Mouse (Mus musculus): ENCODE measurements around the gene Nos3. TPM values are rescaled to one million over a fixed set of nuclear protein-coding genes. Genes with fewer than 3 reads are reported as not detected.

Nos3 gene
- polyA plus RNA-seq, 1 experiment = 10.1 TPM

DNA sequence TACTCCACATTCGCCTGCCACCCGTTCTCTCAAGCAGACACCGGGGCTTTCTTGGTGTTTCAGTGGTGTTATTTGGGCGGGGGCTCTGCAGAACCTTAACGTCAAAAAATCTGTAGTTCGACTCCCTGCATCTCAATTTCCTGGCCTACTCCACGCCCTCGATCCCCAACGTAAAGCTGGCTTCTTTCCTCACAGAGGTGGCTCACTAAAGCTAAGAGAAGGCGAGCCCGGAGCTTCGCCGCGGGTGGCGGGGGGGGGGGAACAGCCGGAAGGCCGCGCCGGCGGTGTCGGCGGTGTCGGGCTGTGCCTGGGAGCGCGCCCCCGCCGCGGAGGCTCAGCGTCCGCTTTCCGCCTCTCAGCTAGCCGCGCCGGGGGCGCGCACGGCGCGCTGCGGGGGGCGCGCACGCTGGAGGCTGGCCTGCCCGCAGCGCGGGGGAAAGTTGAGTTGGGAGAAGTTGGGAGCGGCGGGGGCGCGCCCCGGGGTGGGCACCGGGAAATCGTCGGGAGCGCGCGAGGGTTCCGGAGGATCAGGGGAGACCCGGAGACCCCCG lies 60.3 kb downstream of the Nos3 start:
- DNase-seq (ENCODE audit: extremely low spot score in 1 of 2, low spot score in 1 of 2) = peak in 1 of 2 experiments; percentile 61

DNA sequence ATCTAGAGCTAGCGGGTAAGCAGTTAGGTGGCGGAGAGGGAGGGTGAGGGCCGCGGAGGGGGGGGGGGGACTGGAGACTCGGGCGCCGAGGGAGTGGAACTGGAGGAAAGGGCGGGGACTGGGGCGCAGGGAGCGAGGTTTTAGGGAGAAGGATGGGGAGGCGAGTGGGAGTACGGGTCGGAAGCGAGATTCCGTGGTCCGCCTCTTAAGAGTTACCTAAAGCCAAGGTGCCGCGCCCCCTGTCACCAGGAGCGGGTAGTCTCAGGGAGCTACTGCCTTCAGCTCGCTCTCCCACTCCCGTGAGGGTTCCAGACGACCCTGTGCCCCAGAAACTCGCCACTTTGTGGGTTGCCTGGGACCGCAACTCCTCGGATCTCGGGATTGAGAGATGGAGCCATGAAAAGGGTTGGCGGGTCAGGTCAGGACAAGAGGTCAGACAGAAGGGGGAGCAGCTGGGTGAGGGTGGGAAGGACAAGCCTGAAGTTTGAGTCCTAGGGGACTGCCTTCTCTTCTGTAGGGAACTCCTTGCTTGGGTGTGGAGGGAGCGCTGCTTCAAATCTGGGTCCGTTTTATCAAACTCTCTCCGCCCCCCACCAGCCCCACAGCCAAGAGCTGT lies 60.9 kb downstream of the Nos3 start:
- peak in 1 of 2 experiments; percentile 38 for DNase-seq (ENCODE audit: extremely low spot score in 1 of 2, low spot score in 1 of 2)

DNA sequence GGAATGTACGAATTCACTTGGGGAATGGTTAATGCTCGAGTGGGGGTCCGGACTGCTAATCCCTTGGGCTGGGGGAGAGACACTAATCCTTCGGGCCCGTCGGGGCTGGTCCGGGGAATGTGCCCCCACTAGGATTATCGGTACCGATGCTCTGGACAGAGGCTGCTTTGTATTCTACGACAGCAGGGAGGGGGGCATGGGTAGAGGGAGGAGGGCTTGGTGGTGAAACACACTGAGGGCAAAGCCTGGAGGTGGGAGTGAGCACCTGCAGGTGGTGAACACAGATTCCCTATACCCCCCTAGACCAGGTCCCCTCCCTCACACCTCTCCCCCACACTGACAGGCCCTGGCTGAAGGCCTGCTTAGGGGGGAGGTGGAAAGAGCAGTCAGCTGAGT lies 61.4 kb downstream of the Nos3 start:
- DNase-seq (ENCODE audit: extremely low spot score in 1 of 2, low spot score in 1 of 2) = no peak

DNA sequence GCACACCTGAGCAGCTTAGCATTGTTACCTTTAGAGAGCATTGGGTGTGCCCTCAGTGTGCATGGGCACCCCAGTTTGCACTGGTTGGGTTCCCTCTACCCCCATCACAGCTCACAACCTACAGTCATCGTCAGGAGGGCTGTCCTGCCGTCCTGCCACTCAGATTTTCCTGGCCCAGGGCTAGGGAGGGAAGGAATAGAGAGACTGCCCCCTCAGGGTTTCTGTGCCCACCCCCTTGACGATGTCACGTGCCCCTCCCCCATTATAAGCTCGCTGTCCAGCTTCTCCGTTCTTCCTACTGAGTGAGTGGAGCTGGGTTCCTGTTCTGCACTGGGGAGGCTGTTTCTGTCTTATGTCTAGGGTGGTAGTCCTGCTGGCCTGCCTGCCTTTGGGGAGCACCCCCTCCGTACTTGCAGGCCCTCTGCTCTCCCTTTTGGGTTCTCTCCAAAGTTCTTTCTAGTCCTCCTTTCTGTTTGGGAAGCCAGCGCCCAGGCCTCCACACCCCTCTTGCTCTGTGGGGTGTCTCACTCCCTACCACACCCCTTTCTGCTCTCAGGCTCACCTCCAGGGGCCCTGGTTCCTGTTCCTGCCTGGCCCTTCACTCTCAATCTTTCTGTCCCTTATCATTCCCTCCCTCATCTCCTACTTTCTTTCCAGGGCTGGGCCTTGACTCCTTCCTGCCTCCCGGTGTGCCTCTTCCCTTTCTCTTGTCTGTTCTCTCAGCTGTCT lies 62.1 kb downstream of the Nos3 start:
- no peak for DNase-seq (ENCODE audit: extremely low spot score in 1 of 2, low spot score in 1 of 2)

DNA sequence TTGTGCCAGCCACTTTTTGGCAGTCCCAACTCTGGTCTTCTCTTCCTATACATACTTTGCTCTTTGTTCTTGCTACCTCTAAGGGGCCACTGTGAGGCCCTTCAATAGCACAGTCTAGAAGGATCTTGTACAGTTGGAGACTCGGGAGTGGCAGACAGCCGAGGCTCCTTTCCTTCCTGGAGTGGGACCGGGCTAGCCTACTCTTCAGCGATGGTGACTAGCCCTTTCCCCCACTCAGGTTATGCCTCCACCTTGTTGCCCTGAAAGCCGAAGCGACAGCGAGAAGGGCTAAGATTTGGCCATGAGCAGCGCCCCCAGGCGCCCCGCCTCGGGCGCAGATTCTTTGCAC lies 62.6 kb downstream of the Nos3 start:
- no peak for DNase-seq (ENCODE audit: extremely low spot score in 1 of 2, low spot score in 1 of 2)

DNA sequence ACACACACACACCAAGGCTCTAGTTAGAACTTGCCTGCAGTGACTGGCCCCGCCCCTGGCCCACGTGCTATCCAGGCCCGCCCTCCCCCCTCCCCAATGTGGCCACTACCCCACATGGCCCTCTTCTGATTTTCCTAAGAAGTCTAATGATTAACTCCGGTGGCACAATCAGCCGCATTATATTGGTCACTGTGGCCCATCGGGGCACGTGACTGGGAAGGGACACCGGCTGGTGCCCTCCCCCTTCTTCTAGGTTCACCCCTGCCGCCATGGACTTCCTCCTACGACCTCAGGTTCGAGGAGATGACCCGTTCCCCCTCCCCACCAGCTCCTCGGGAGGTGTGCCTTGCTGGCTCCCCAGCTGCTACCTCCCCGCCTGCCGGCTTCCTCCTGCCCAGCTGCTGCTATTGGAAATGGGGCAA lies 63.4 kb downstream of the Nos3 start:
- DNase-seq (ENCODE audit: extremely low spot score in 1 of 2, low spot score in 1 of 2) = no peak

DNA sequence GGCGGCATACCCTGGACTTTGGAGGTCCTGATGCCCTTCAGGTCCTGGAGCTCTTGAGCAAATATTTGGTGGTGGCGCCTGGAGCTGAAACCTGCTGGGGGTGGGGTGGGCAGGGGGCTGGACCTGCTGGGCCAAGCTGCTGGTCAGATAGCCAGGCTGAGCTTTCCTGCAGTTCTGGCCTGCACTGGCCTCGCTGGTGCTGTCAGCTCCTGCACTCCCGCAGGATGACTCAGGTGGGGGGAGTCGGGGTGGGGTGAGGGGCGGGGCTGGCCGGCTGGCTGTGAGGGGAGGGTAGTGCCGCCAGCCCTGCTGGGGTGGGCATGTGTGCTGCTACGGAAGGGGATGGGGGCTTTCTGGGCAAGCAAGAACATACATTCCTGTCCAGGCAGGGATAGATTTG lies 64.0 kb downstream of the Nos3 start:
- no peak for DNase-seq (ENCODE audit: extremely low spot score in 1 of 2, low spot score in 1 of 2)

DNA sequence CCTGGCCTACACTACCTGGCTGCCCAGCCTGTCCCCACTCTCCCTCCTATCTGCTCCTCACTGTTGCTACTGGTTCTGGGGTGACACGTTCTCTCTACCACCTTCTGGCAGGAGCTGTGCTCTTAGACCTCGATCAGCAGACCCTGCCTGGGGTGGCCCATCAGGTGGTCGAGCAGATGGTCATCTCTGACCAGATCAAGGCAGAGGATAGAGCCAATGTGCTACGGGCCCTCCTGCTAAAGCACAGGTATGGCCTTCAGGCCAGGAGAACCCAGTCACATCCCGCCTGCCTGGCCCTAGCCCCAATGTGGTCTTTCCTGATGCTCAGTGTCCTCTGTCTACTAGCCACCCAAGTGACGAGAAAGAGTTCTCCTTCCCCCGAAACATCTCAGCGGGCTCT lies 69.4 kb downstream of the Nos3 start:
- DNase-seq (ENCODE audit: extremely low spot score in 1 of 2, low spot score in 1 of 2) = no peak

Other genes starting within 250 kb of the Nos3 start
- gene Nupl2, start 199.8 kb upstream of the Nos3 start, polyA plus RNA-seq (2012; rRNA removed) = 10.2 and 10.5 TPM in 2 replicates
- gene Kcnh2, start 13.2 kb upstream of the Nos3 start, polyA plus RNA-seq (2012; rRNA removed) = 65.0 and 65.8 TPM in 2 replicates
- 3.0 and 4.7 TPM in 2 replicates for gene Atg9b, start 27.3 kb downstream of the Nos3 start, polyA plus RNA-seq (2012; rRNA removed)
- 49.5 and 53.9 TPM in 2 replicates for gene Abcb8, start 28.9 kb downstream of the Nos3 start, polyA plus RNA-seq (2012; rRNA removed)
- 0.86 and 0.92 TPM in 2 replicates for gene Asic3, start 48.6 kb downstream of the Nos3 start, polyA plus RNA-seq (2012; rRNA removed)
- gene Cdk5, start 58.7 kb downstream of the Nos3 start, polyA plus RNA-seq (2012; rRNA removed) = 214 and 226 TPM in 2 replicates
- gene Slc4a2, start 59.0 kb downstream of the Nos3 start, polyA plus RNA-seq (2012; rRNA removed) = 32.2 and 32.3 TPM in 2 replicates
- 223 and 235 TPM in 2 replicates for gene Fastk, start 80.5 kb downstream of the Nos3 start, polyA plus RNA-seq (2012; rRNA removed)
- gene Tmub1, start 83.0 kb downstream of the Nos3 start, polyA plus RNA-seq (2012; rRNA removed) = 42.7 and 43.7 TPM in 2 replicates
- gene Agap3, start 87.4 kb downstream of the Nos3 start, polyA plus RNA-seq (2012; rRNA removed) = 390 and 432 TPM in 2 replicates
- gene Gbx1, start 162.4 kb downstream of the Nos3 start, polyA plus RNA-seq (2012; rRNA removed) = 0.04 TPM in 2 replicates
- gene Asb10, start 176.2 kb downstream of the Nos3 start, polyA plus RNA-seq (2012; rRNA removed) = 0.42 and 0.62 TPM in 2 replicates
- 0.18 and 0.59 TPM in 2 replicates for gene 4931409K22Rik, start 192.0 kb downstream of the Nos3 start, polyA plus RNA-seq (2012; rRNA removed)
- 78.1 and 86.2 TPM in 2 replicates for gene Abcf2, start 212.7 kb downstream of the Nos3 start, polyA plus RNA-seq (2012; rRNA removed)
- 47.1 and 50.5 TPM in 2 replicates for gene Chpf2, start 221.9 kb downstream of the Nos3 start, polyA plus RNA-seq (2012; rRNA removed)